ENCODE assay signal across 16 mouse cellular contexts in genomic region chr5:105547115-105547514, GRCm38 (mm10).
"Had no signal": no experiment of that assay in that cellular context is flagged by ENCODE, and none has a peak within 500 bp of the region (broad histone marks: within the 10 kb centered on the region; RNA-seq: fewer than 3 reads in every experiment).

No protein-coding gene starts in this region.

- H3K27me3 ChIP-seq: lung, embryonic 15.5 days; megakaryocyte, embryonic 14.5 days; midbrain, embryonic 12.5 days; neural tube, embryonic 12.5 days; stomach, embryonic 15.5 days had no signal

- ATAC-seq: liver, postnatal 0 days; lung, postnatal 0 days had no signal

- H3K4me1 ChIP-seq: lung, embryonic 15.5 days; midbrain, embryonic 12.5 days; neural tube, embryonic 12.5 days; stomach, embryonic 15.5 days had no signal

- H3K4me3 ChIP-seq: lung, embryonic 15.5 days; megakaryocyte, embryonic 14.5 days; midbrain, embryonic 12.5 days; neural tube, embryonic 12.5 days; stomach, embryonic 15.5 days had no signal

- H3K36me3 ChIP-seq: midbrain, embryonic 12.5 days; neural tube, embryonic 12.5 days; stomach, embryonic 15.5 days had no signal

- H3K27ac ChIP-seq: lung, embryonic 15.5 days; macrophage; midbrain, embryonic 12.5 days; neural tube, embryonic 12.5 days; stomach, embryonic 15.5 days had no signal

- H3K9ac ChIP-seq: liver, postnatal 0 days; lung, embryonic 15.5 days; midbrain, embryonic 12.5 days; neural tube, embryonic 12.5 days; stomach, embryonic 15.5 days had no signal

- DNase-seq: liver, postnatal 0 days; lung, adult 2 months; lung, postnatal 14 days; lung, postnatal 36 days; midbrain, embryonic 14.5 days; right cerebral cortex, postnatal 14 days; thymus, adult 18-20 months; thymus, postnatal 14 days; thymus, postnatal 36 days had no signal

- H3K9me3 ChIP-seq: lung, embryonic 15.5 days; megakaryocyte, embryonic 14.5 days; midbrain, embryonic 12.5 days; neural tube, embryonic 12.5 days; stomach, embryonic 15.5 days had no signal

- H3K4me2 ChIP-seq: lung, embryonic 15.5 days; midbrain, embryonic 12.5 days; neural tube, embryonic 12.5 days; stomach, embryonic 15.5 days had no signal
